Mouse (Mus musculus) urinary bladder, postnatal 4 days (tissue): ENCODE data around the gene Rps6kc1.

Source experiments
- DNase-seq, 2 experiments: peaks; one replicate each; pipeline ENCODE4 v3.0.0; 2021 to 2022; ENCODE audit warnings: low spot score in 2 of 2

The Rps6kc1 gene

GRCm38 (mm10) chr1:190766800-190767199, 144.8 kb downstream of the Rps6kc1 start:
- no peak for DNase-seq

- DNase-seq, result no peak
Observed at GRCm38 (mm10) chr1:190763756-190764155, 147.8 kb downstream of the Rps6kc1 start.

DNA sequence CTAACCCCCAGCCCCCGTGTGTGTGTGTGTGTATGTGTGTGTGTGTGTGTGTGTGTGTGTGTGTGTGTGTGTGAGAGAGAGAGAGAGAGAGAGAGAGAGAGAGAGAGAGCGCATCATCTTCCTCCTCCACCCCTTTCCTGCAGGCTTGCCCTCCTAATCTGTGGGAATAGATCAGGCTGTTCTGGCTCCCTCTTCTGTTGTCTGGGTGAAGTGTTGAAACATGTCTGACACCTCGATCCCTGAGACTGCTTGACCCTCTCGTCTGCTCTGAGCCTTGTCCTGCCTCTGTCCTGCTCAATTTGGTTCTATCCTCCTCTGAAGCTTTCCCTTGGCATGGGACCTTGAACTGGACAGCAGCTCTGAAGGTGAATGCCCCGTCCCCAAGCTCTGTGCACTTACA, 149.8 kb downstream of the Rps6kc1 start:
- no peak for DNase-seq

DNA sequence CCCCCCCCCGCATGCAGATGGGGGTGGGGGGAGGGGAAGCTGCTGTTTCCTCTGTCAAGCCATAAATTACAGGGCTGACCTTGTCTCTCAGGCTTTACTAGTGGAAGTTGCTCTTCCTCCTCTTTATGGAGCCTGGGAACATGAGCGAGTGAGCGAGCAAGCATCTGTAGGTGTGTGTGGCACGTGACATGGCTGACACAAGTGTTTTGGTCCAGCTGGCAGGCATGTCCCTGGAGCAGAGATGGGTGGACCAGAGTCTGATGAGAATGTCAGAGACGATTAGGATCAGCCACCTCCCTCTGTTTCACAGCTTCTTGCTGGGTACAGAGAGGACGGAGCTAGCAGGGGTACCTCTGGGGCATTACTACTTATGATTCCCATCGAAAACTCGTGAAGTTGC, 153.7 kb downstream of the Rps6kc1 start:
- DNase-seq, result no peak

- no peak for DNase-seq
Observed at GRCm38 (mm10) chr1:190751794-190752570, 159.6 kb downstream of the Rps6kc1 start.

DNA sequence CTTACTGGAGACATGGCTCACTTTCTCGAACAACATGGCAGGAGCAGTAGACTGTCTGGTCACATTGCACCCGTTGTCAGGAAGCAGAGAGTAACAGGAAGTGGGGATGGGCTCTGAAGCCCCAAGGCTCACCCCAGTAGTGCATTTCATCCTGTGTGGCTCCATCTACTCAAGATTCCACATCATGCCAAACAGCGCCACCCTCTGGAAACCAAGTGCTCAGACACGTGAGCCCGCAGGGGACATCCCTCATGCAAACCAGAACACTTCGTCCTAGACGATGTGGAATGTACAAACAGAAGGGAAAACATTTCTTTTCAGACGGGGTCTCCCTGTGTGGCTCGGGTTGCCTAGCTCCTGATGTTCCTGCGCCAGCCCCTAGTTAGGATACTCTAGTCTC, 162.6 kb downstream of the Rps6kc1 start:
- DNase-seq, result no peak

- DNase-seq, result no peak
Observed at GRCm38 (mm10) chr1:190741421-190741820, 170.1 kb downstream of the Rps6kc1 start.

- no peak for DNase-seq
Observed at GRCm38 (mm10) chr1:190732803-190733202, 178.8 kb downstream of the Rps6kc1 start.

GRCm38 (mm10) chr1:190729516-190730088, 182.0 kb downstream of the Rps6kc1 start:
- DNase-seq, result no peak

DNA sequence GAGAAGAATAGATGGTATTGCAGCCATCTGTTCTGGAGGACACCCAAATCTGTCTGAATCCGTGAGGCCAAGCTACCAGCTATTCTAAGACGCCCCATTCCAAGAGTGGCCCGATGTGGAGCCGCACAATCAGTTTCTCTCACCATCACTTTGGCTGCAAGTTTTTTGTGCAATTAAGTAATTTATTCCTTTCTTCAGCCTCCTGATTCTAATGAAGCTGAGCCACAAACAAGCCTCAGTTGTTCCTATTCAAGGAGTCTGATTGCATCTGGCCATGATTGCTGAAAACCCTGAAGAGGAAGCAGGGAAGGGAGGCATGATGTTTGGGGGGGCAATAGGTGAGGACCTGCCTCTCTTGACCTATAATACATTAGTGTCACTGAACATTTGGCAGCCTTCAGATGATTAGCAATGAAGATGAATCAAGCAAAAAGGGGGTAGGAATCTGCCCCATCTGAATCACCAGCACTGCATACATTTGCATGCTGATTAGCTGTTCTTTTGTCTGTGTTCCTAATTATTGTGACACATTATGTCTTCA, 183.4 kb downstream of the Rps6kc1 start:
- no peak for DNase-seq

DNA sequence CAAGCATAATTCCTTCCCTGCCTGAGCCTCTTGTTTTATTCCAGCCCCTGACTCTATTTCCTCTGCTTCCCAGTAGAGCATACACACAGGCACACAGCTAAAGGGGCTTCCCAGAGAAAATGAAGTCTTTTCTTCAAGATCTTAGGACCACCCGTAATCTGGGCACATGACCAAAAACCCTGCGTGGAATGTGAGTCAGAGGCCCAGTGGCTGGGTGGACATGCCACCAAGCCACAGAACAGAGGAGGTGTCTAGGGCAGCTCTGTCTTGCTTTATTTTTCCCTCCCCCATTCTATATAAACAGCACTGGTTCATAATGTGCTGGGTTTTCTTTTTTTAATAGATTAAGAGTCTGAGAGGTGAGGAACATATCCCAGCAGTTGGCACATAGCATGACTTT, 184.2 kb downstream of the Rps6kc1 start:
- no peak for DNase-seq

DNA sequence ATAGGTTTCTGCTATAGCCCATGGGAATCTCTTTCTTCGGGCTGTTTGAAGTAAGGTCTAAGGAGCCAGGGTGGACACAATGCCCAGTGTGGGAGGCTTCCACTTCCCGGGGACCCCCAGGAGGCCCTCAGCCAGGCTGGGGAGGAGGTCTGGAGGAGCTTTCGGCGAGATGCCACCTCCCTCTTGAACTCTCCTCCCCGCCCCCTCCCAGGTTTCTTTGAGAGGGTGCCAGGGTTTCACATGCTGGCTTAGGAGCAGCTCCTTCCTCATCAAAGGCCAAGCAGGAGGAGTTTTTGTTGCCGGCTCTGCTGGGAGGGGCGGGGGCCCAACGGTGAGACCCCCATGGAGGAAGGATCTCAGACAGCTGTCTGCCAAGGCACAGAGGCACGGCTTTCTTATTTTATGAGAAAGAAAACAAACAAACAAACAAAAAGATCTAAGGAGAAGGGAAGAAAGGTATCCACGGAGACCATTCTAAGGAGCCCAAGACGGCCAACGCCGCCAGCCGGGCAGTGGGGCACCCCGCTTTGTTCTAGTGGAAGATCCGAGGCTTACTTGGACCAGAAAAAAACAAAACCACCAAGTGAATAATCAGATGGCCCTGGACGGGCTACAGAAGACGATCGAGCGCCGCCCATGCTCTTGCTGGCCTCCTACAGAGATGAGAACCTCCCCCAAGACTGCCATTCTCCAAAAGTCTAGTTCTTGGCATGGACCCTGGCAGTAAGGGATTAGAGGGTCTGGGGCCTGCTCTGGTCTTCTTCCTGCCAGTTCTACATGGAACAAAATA, 186.8 kb downstream of the Rps6kc1 start:
- no peak for DNase-seq

DNA sequence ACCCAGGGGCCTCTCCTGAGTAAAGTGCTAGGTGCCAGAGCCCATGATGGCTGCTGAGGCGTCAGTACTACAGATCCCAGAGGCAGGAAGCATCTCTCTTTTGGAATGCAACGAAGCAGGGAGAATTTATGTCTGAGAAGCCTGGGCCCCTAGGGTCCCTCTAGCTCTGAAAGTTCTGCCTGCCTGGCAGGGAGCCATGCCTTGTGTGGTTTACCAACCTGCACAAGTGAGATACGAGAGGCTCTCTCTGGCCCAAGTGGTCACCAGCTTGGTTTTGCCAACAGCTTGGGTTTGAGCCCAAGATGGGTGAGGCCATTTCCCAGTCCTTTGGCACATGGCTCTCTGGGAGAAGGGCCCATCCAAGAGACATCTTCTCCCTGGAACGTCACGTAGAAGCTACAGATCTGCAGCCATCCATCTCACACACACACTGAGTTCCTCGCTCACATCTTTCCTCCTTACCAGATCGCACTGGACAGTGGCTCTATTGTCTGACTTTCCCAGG, 187.6 kb downstream of the Rps6kc1 start:
- DNase-seq, result no peak

DNA sequence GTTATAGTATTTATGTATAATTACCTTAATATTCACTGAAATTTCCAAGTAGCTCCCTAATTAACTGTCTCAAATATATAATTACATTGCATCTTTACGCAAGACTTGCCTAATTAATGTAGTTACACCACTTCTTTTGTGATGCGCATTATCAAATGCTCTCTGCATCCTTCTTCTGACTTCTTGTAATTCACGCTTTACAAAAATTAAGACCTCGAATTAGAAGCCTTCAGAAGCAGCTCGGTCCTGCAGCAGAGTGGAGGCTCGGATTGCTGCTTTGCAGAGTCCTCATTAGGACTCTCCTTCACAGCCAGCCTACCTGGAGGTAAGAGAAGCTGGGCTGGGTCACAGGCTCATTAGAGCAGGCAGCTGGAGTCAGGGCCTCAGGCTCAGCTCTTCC, 197.7 kb downstream of the Rps6kc1 start:
- DNase-seq, result no peak

- no peak for DNase-seq
Observed at GRCm38 (mm10) chr1:190697576-190697975, 214.0 kb downstream of the Rps6kc1 start.

DNA sequence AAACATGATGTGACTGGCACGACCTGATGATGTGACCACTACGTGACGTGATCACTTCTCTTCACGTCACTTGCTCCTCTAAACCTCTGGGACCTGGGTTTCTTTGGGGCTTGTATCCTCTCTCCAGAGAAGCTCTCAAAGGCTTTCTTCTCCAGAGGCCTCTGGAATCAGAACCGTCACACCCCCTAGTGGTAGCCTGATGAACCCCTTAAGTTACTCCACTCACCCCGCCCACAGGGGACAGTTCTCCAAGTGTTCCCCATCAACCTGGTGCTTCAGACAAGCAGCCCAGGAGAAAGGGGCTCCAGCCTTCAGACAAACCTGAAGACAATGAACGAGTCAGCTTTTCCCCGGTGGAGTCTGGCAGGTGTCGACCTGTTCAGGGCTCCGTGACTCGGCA, 216.0 kb downstream of the Rps6kc1 start:
- DNase-seq, result no peak

- DNase-seq, result no peak
Observed at GRCm38 (mm10) chr1:190690528-190691262, 220.9 kb downstream of the Rps6kc1 start.

- DNase-seq, result no peak
Observed at GRCm38 (mm10) chr1:190683060-190683459, 228.5 kb downstream of the Rps6kc1 start.

DNA sequence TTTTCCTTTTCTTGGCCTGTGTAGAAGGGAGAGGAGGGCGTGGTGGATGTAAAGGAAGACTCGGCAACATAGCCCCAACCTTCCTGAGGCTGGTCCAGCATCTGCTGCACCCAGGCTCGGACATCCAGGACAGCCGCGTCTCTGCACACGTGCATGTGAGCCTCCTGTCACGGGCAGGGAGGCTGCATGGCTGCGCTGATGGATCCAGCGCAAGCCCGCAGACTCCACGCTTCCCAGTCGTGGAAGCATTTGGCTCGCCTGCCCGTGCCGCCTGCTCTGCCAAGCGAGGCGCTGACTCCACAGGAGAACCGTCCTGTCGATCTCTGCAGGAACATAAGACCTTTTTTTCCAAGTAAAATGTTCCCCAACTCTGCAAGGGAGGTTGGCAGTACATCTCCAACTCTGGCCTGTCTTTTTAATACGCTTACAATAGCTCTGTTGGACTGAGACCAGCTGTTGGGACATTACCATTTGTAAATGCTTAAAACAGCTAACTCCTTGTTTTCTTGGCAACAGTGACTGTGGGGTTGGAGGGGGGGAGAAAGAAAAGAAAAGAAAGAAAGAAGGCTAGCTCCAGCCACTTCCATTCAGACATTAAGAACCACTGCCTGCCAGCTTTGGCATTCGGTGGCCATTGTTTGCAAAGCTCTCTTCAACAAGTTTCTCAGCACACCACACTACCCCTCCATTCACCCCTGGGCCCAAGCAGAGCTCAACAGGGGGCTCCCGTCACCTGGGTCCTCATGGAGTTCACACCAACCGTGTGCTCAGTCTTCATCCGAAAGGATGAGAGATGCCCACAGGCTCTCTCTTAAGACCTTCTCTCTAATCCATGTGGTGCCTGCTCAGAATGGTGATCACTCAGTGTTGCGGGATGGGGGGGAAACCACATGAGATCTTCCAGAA, 229.3 kb downstream of the Rps6kc1 start:
- no peak for DNase-seq

DNA sequence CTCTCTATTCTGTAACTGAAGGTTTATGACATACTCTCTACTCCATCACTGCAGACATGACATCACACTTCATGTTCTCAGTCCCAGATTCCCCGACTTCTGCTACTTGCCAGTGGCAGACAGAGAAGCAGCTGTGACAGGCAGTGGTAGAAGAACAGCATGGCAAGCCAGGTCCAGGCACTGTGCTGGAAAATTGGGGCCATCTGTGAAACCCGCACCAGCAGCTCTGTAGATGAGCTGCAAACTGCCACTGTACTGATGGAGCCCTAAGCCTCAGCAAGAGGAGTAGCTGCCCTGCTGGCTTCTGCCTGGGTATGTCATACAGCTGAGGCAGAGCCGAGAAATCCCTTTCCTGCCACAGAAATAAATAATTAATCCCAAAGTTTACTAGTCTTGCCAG, 236.1 kb downstream of the Rps6kc1 start:
- no peak for DNase-seq

GRCm38 (mm10) chr1:190669099-190669498, 242.5 kb downstream of the Rps6kc1 start:
- DNase-seq, result no peak
